In genomic region chr8:122775285-122776155, GRCm38 (mm10) we compare ENCODE assay signal across 8 mouse cellular contexts. TPM values are rescaled to one million over a fixed set of nuclear protein-coding genes. Genes with fewer than 3 reads are reported as not detected.
A peak's percentile ranks its signal among the peaks of the same experiment; 100 is the strongest.
DNase-seq lines count a peak whose midpoint lies in the region; ATAC-seq and TF ChIP-seq lines count a peak whose summit lies in the region.

Gene Acsf3, plus strand, starts transcription at chr8:122775486.

- no peak within 1 kb of the TSS for H3K27ac ChIP-seq in CH12.LX (ENCODE audit: insufficient read depth, low read depth)
- H3K27ac ChIP-seq in heart, embryonic 13.5 days (replicated peaks) = no peak within 1 kb of the TSS
- no peak within 1 kb of the TSS for H3K27ac ChIP-seq in kidney, postnatal 0 days
- H3K27ac ChIP-seq in liver, embryonic 13.5 days = peak within 1 kb of the TSS; percentile 62
- no peak within 1 kb of the TSS for H3K27ac ChIP-seq in neural tube, embryonic 11.5 days (ENCODE audit: low read depth, low read length)
- H3K27ac ChIP-seq in testis, adult 2 months (ENCODE audit: control insufficient read depth, insufficient read depth, low read depth, low read length) = no peak within 1 kb of the TSS

- peaks cover 11 to 35% of the 10 kb centered on the region in 2 experiments for H3K4me1 ChIP-seq in CH12.LX (ENCODE audit: control insufficient read depth in 1 of 2, insufficient read depth in 2 of 2)
- peaks cover 12% of the 10 kb centered on the region for H3K4me1 ChIP-seq in heart, embryonic 13.5 days
- H3K4me1 ChIP-seq in kidney, postnatal 0 days (replicated peaks; ENCODE audit: insufficient read depth, low read length) = 0 out of 2 replicates have a peak, but pooled peaks cover 3% of the 10 kb centered on the region
- peaks cover 40% of the 10 kb centered on the region for H3K4me1 ChIP-seq in liver, embryonic 13.5 days (replicated peaks)
- peaks cover 4% of the 10 kb centered on the region; the same call in 1 of the 2 replicates for H3K4me1 ChIP-seq in neural tube, embryonic 11.5 days (ENCODE audit: control insufficient read depth, insufficient read depth, low read length)
- H3K4me1 ChIP-seq in testis, adult 2 months (ENCODE audit: control insufficient read depth, insufficient read depth, low read length) = peaks cover 5% of the 10 kb centered on the region

- no peak for TF ChIP-seq CTCF in CH12.LX (conservative IDR thresholded peaks at IDR 0.05 in 1 of 2, IDR thresholded peaks at IDR 0.05 in 1 of 2; ENCODE audit: low read depth in 2 of 2, low read length in 2 of 2)
- TF ChIP-seq CTCF in brain, embryonic 14.5 days (IDR thresholded peaks at IDR 0.05; ENCODE audit: borderline replicate concordance, extremely low read depth, insufficient read depth, insufficient read length) = no peak
- no peak for TF ChIP-seq CTCF in kidney, postnatal 0 days (IDR thresholded peaks at IDR 0.05; ENCODE audit: low read depth)
- no peak for TF ChIP-seq CTCF in testis, adult 2 months (IDR thresholded peaks at IDR 0.05; ENCODE audit: control insufficient read depth, insufficient read depth, insufficient replicate concordance, low read depth, low read length)

- H3K79me2 ChIP-seq in CH12.LX (replicated peaks; ENCODE audit: control insufficient read depth, extremely low read depth, insufficient read depth, poor library complexity, severe bottlenecking) = no peaks in the 10 kb centered on the region

- dilution Hi-C loops in CH12.LX (cut with MboI; ENCODE audit: extremely low pct_ligation_motif_present, extremely low pct_unique_long_range_greater_than_20kb, low sequenced_read_pairs) = no loop called here

- ATAC-seq in heart, embryonic 13.5 days (ENCODE audit: extremely low read depth, insufficient number of reproducible peaks, low FRiP score, low TSS enrichment) = no peak
- ATAC-seq in kidney, postnatal 0 days (replicated peaks; ENCODE audit: low FRiP score, low read depth) = peak; percentile 78
- peak; percentile 58; the same call in 1 of the 2 replicates for ATAC-seq in liver, embryonic 13.5 days (ENCODE audit: low read depth)
- peak; percentile 73 for ATAC-seq in neural tube, embryonic 11.5 days (ENCODE audit: insufficient read depth, low FRiP score, low TSS enrichment)

- no peak for TF ChIP-seq EP300 in CH12.LX (IDR thresholded peaks at IDR 0.05; ENCODE audit: low read length)

- no peaks in the 10 kb centered on the region for H3K9me3 ChIP-seq in CH12.LX (replicated peaks; ENCODE audit: low read length)
- H3K9me3 ChIP-seq in heart, embryonic 13.5 days = no peaks in the 10 kb centered on the region
- no peaks in the 10 kb centered on the region for H3K9me3 ChIP-seq in kidney, postnatal 0 days (replicated peaks; ENCODE audit: low read length)
- no peaks in the 10 kb centered on the region for H3K9me3 ChIP-seq in liver, embryonic 13.5 days (replicated peaks)
- H3K9me3 ChIP-seq in neural tube, embryonic 11.5 days (ENCODE audit: control insufficient read depth, low read length) = no peaks in the 10 kb centered on the region

- peak within 1 kb of the TSS; percentile 39 for H3K9ac ChIP-seq in CH12.LX (ENCODE audit: insufficient read depth, low read depth)
- peak within 1 kb of the TSS; percentile 96 for H3K9ac ChIP-seq in heart, embryonic 13.5 days
- peak within 1 kb of the TSS; percentile 85 for H3K9ac ChIP-seq in kidney, postnatal 0 days (ENCODE audit: low read depth, low read length)
- peak within 1 kb of the TSS; percentile 88 for H3K9ac ChIP-seq in liver, embryonic 13.5 days
- H3K9ac ChIP-seq in neural tube, embryonic 11.5 days (ENCODE audit: low read length) = peak within 1 kb of the TSS; percentile 89

- H3K4me3 ChIP-seq in CH12.LX (replicated peaks in 1 of 3; ENCODE audit: low read depth in 2 of 3, low read length in 2 of 3, poor library complexity in 1 of 3) = peak within 1 kb of the TSS; percentile 57 to 73 (median 64)
- H3K4me3 ChIP-seq in heart, embryonic 13.5 days = peak within 1 kb of the TSS; percentile 88
- H3K4me3 ChIP-seq in kidney, postnatal 0 days (replicated peaks; ENCODE audit: low read depth, low read length) = peak within 1 kb of the TSS; percentile 89
- H3K4me3 ChIP-seq in liver, embryonic 13.5 days (replicated peaks) = peak within 1 kb of the TSS; percentile 81
- H3K4me3 ChIP-seq in neural tube, embryonic 11.5 days (ENCODE audit: low read depth, low read length) = peak within 1 kb of the TSS; percentile 68
- peak within 1 kb of the TSS; percentile 95 for H3K4me3 ChIP-seq in testis, adult 2 months (ENCODE audit: control insufficient read depth, low read depth, low read length)

- peak; percentile 43 for DNase-seq in CH12.LX (ENCODE audit: extremely low read depth)
- peak; percentile 88 for DNase-seq in brain, embryonic 14.5 days (ENCODE audit: low read depth)
- DNase-seq in fibroblast of lung, adult 2 months (ENCODE audit: low read depth) = peak; percentile 11
- DNase-seq in kidney, postnatal 0 days (ENCODE audit: low spot score) = peak; percentile 58
- DNase-seq in liver, embryonic 13.5 days = peak; percentile 34
- DNase-seq in neural tube, embryonic 11.5 days (ENCODE audit: low spot score) = peak; percentile 78

- in situ Hi-C loops in CH12.LX (cut with MboI; ENCODE audit: low pct_ligation_motif_present, low pct_unique_long_range_greater_than_20kb, low sequenced_read_pairs) = no loop called here

- H3K4me2 ChIP-seq in CH12.LX (ENCODE audit: insufficient read depth, low read depth, poor library complexity, severe bottlenecking) = peak within 1 kb of the TSS; percentile 58
- peak within 1 kb of the TSS; percentile 97 for H3K4me2 ChIP-seq in heart, embryonic 13.5 days
- peak within 1 kb of the TSS; percentile 85 for H3K4me2 ChIP-seq in kidney, postnatal 0 days (ENCODE audit: low read length)
- peak within 1 kb of the TSS; percentile 90 for H3K4me2 ChIP-seq in liver, embryonic 13.5 days
- peak within 1 kb of the TSS; percentile 90 for H3K4me2 ChIP-seq in neural tube, embryonic 11.5 days (ENCODE audit: low read depth)

- WGBS in heart, embryonic 13.5 days = 1% methylated on average over 50 of the region's 50 CpGs
- 1% methylated on average over 50 of the region's 50 CpGs for WGBS in kidney, postnatal 0 days
- whole genome bisulfite sequencing in liver, embryonic 13.5 days (ENCODE audit: insufficient replicate concordance) = 2% methylated on average over 50 of the region's 50 CpGs
- WGBS in neural tube, embryonic 11.5 days = 1% methylated on average over 50 of the region's 50 CpGs

- H3K36me3 ChIP-seq in CH12.LX (replicated peaks in 1 of 2; ENCODE audit: control insufficient read depth in 1 of 2, insufficient read depth in 1 of 2, low read length in 1 of 2) = peaks cover 2 to 22% of the 10 kb centered on the region in 2 experiments
- peaks cover 7% of the 10 kb centered on the region for H3K36me3 ChIP-seq in heart, embryonic 13.5 days
- H3K36me3 ChIP-seq in kidney, postnatal 0 days (ENCODE audit: insufficient read depth, low read length) = no peaks in the 10 kb centered on the region
- H3K36me3 ChIP-seq in liver, embryonic 13.5 days = peaks cover 6% of the 10 kb centered on the region
- H3K36me3 ChIP-seq in neural tube, embryonic 11.5 days (ENCODE audit: control insufficient read depth, insufficient read depth, low read length) = no peaks in the 10 kb centered on the region
- H3K36me3 ChIP-seq in testis, adult 2 months (ENCODE audit: control insufficient read depth, insufficient read depth, low read length) = no peaks in the 10 kb centered on the region

- peak; percentile 54; the same call in 1 of the 2 replicates for TF ChIP-seq POLR2A in CH12.LX (IDR thresholded peaks at IDR 0.05; ENCODE audit: low read depth, low read length)
- no peak for TF ChIP-seq POLR2A in brain, embryonic 14.5 days (IDR thresholded peaks at IDR 0.05; ENCODE audit: borderline replicate concordance, extremely low read depth, insufficient read depth, insufficient read length, poor library complexity, severe bottlenecking)
- peak; percentile 37; the same call in 1 of the 2 replicates for TF ChIP-seq POLR2A in testis, adult 2 months (IDR thresholded peaks at IDR 0.05; ENCODE audit: control insufficient read depth, low read depth, low read length)

- TF ChIP-seq RAD21 in CH12.LX (IDR thresholded peaks at IDR 0.05; ENCODE audit: low read depth, low read length) = no peak; the same call in none of the 2 replicates

- no peaks in the 10 kb centered on the region for H3K27me3 ChIP-seq in CH12.LX (replicated peaks)
- H3K27me3 ChIP-seq in heart, embryonic 13.5 days (replicated peaks) = peaks cover 43% of the 10 kb centered on the region
- no peaks in the 10 kb centered on the region for H3K27me3 ChIP-seq in kidney, postnatal 0 days (ENCODE audit: insufficient read depth, low read length)
- H3K27me3 ChIP-seq in liver, embryonic 13.5 days = peaks cover 28% of the 10 kb centered on the region
- H3K27me3 ChIP-seq in neural tube, embryonic 11.5 days (ENCODE audit: control insufficient read depth, insufficient read depth, low read length) = no peaks in the 10 kb centered on the region
- no peaks in the 10 kb centered on the region for H3K27me3 ChIP-seq in testis, adult 2 months (ENCODE audit: control insufficient read depth, insufficient read depth, low read length)

TF ChIP-seq in CH12.LX, 34 proteins besides CTCF, POLR2A, EP300 and RAD21 (continues in another document):
- TF ChIP-seq PAX5 (IDR thresholded peaks at IDR 0.05; ENCODE audit: low read length) (no peak), MYC (IDR thresholded peaks at IDR 0.05; ENCODE audit: low read depth, low read length) (0 out of 2 replicates have a peak, but pooled peaks have one; percentile 13), TBP (conservative IDR thresholded peaks at IDR 0.05; ENCODE audit: low read depth, low read length) (peak; percentile 84), USF1 (IDR thresholded peaks at IDR 0.05; ENCODE audit: low read depth, low read length) (no peak), KAT2A (IDR thresholded peaks at IDR 0.05; ENCODE audit: insufficient replicate concordance, low read length) (peak; percentile 76; the same call in 1 of the 2 replicates), POLR2AphosphoS2 (IDR thresholded peaks at IDR 0.05; ENCODE audit: low read depth, low read length) (no peak), HCFC1 (IDR thresholded peaks at IDR 0.05; ENCODE audit: low read depth, low read length) (peak; percentile 89), IRF4 (IDR thresholded peaks at IDR 0.05; ENCODE audit: low read depth, low read length) (peak; percentile 56), MAX (IDR thresholded peaks at IDR 0.05; ENCODE audit: low read length) (peak; percentile 49; the same call in 1 of the 2 replicates), ELF1 (IDR thresholded peaks at IDR 0.05; ENCODE audit: low read depth, low read length) (peak; percentile 41; the same call in 1 of the 2 replicates)

RNA-seq across cellular contexts. Expression of gene Acsf3, which starts in this region (rescaled TPM):
- total RNA-seq in CH12.LX (2012; rRNA removed) (8.8 and 9.0 TPM in 2 replicates), CH12.LX (2014; rRNA removed) (2.0 and 2.2 TPM in 2 replicates)
- 10.4 and 12.7 TPM in 2 replicates for polyA plus RNA-seq in CH12.LX (2012; ENCODE audit: insufficient read length, low read depth)
- 18.9 and 19.5 TPM in 2 replicates for polyA plus RNA-seq in brain, embryonic 14.5 days (2012; rRNA removed)
- 14.3 and 15.4 TPM in 2 replicates for polyA plus RNA-seq in heart, embryonic 13.5 days (2015; fragmentation: Nextera tagmentation; extraction: Ambion mirVana)
- polyA plus RNA-seq in kidney, postnatal 0 days (2015; fragmentation: Nextera tagmentation; extraction: Ambion mirVana) = 21.4 and 23.4 TPM in 2 replicates
- polyA plus RNA-seq in liver, embryonic 13.5 days (2015; fragmentation: Nextera tagmentation; extraction: Ambion mirVana) = 7.9 and 8.5 TPM in 2 replicates
- 15.4 and 16.2 TPM in 2 replicates for polyA plus RNA-seq in neural tube, embryonic 11.5 days (2014; fragmentation: Nextera tagmentation; extraction: Ambion mirVana)
- 18.6 and 21.8 TPM in 2 replicates for polyA plus RNA-seq in testis, adult 2 months (2012; rRNA removed)

Comparison
In these comparisons a context has a peak if more than half of its experiments do, and no peak if none do; other contexts are left out.
1. DNase-seq: peak in every context shown above with its lines; median percentile 88 in brain, embryonic 14.5 days; 78 in neural tube, embryonic 11.5 days; 58 in kidney, postnatal 0 days; 43 in CH12.LX; 34 in liver, embryonic 13.5 days; 11 in fibroblast of lung, adult 2 months.
2. H3K9ac ChIP-seq: peak in every context shown above with its lines; median percentile 96 in heart, embryonic 13.5 days; 89 in neural tube, embryonic 11.5 days; 88 in liver, embryonic 13.5 days; 85 in kidney, postnatal 0 days; 39 in CH12.LX.